Mouse (Mus musculus): Measurements from ENCODE around the gene Gpr4. TPM values are rescaled to one million over a fixed set of nuclear protein-coding genes. Genes with fewer than 3 reads are reported as not detected.

The Gpr4 gene
- polyA plus RNA-seq, 1 experiment from 2014 or later: 3.8 TPM

DNA sequence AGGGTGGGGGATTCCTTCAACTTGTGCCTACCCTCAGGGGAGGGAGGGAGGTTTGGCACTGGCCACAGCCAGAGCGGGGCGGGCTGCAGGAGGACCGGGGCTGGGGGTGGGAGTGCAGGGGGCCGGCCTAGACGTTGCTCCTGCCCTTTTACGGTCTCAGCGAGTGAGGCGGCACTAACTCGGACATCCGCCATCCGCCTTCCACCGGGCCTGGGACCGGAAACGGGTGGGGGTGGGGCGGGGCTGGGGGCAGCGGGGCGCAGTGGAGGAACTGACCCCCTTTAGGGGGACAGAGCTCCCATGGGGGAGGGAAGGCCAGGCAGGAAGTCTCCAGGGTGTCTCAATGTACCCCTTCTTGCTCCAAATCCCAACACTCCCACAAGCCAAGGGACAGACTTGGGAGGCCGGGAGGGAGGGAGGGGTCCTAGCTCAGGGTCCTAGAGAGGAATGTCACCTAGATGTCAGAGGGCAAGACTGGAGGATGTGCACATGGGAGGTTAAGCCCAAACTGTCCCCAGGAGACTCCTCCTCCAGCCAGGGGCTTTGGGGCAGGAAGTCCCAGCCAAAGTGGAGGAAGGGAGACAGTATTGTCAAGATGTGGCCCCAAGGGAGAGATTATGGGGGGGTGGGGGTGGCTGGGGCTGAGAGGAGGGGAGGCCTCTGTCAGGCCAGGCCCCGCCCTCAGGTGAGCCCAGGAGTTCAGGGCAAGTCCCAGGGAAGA is 57.5 kb downstream of the Gpr4 start:
- Histone ChIP-seq H3K27ac (replicated peaks) (peak overlapping the region; percentile 88), H3K4me1 (replicated peaks) (peaks cover 24% of the 10 kb centered on the region), H3K9ac (peak overlapping the region; percentile 93), H3K9me3 (no peaks in the 10 kb centered on the region), H3K4me3 (peak overlapping the region; percentile 99), H3K27me3 (peaks cover 5% of the 10 kb centered on the region; the same call in 1 of the 2 replicates), H3K4me2 (peak overlapping the region; percentile 97), H3K36me3 (no peaks in the 10 kb centered on the region)
- ATAC-seq (ENCODE audit: low FRiP score, low read depth): peak; percentile 24; the same call in 1 of the 2 replicates
- WGBS: under 1% methylated on average over 19 of the region's 19 CpGs

- Histone ChIP-seq H3K27me3 (peaks cover 5% of the 10 kb centered on the region; the same call in 1 of the 2 replicates), H3K27ac (replicated peaks) (peak overlapping the region; percentile 88), H3K9ac (peak overlapping the region; percentile 93), H3K4me2 (peak overlapping the region; percentile 97), H3K4me3 (peak overlapping the region; percentile 99), H3K4me1 (replicated peaks) (peaks cover 24% of the 10 kb centered on the region), H3K36me3 (no peaks in the 10 kb centered on the region), H3K9me3 (no peaks in the 10 kb centered on the region)
- under 1% methylated on average over 17 of the region's 21 CpGs for WGBS
- ATAC-seq (ENCODE audit: low FRiP score, low read depth): no peak
These were observed 58.3 kb downstream of the Gpr4 start for GRCm38 (mm10) chr7:19270509-19271237.

DNA sequence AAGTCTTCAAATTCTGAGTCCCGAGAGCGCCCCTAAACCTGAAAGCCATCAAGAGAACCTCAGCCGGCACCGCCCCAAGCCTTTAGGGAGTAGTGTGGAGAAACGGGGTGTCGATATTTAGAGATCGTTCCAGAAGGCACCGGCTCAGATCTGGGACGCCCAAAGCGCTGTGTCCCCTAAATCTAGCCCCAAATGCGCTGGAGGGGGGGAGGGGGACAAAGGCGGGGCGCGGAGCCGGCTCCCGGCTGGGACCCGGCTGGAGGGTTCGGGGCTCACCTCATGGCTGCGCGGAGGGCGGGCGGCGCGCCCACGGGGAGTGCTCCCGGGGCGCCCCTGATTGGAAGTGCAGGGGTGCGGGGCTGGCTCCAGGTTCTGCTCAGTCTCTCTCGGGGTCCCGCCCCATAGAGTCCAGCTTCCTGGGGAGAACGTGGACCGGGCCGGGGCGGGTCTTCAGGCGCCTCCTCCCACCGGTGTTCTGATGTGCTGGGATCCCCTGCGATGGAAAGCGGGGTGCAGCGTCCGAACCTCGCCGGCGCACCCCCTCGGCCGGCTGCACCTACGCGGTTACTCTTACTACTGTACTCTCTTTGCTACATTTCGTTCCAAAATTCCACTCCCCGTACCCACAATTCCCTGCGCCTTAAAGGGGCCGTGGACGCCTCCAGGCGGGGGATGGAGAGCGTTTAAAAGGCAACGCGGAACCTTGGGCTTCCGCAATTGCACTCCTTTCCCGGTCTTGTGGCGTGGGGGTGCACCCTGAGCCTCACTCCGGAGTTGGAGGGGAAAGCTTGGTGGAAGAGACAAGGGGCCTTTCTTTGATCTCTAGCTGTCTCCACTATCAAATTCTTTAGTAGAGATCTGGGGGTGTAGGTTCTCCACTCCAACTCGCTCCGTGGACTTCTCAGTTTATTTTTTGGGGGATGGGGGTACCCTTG is 59.2 kb downstream of the Gpr4 start, which contains the start of gene Vasp:
Vasp (minus strand) TSS at position 580 of the 935 bp plus-strand sequence.
- peak within 1 kb of the TSS; percentile 88 for H3K27ac ChIP-seq (replicated peaks)
- H3K27me3 ChIP-seq: peaks cover 5% of the 10 kb centered on the region; the same call in 1 of the 2 replicates
- no peaks in the 10 kb centered on the region for H3K9me3 ChIP-seq
- H3K9ac ChIP-seq: peak within 1 kb of the TSS; percentile 93
- H3K4me2 ChIP-seq: peak within 1 kb of the TSS; percentile 97
- WGBS: under 1% methylated on average over 60 of the region's 62 CpGs
- peaks cover 24% of the 10 kb centered on the region for H3K4me1 ChIP-seq (replicated peaks)
- H3K36me3 ChIP-seq: no peaks in the 10 kb centered on the region
- ATAC-seq (ENCODE audit: low FRiP score, low read depth): peak; percentile 72
- H3K4me3 ChIP-seq: peak within 1 kb of the TSS; percentile 99

DNA sequence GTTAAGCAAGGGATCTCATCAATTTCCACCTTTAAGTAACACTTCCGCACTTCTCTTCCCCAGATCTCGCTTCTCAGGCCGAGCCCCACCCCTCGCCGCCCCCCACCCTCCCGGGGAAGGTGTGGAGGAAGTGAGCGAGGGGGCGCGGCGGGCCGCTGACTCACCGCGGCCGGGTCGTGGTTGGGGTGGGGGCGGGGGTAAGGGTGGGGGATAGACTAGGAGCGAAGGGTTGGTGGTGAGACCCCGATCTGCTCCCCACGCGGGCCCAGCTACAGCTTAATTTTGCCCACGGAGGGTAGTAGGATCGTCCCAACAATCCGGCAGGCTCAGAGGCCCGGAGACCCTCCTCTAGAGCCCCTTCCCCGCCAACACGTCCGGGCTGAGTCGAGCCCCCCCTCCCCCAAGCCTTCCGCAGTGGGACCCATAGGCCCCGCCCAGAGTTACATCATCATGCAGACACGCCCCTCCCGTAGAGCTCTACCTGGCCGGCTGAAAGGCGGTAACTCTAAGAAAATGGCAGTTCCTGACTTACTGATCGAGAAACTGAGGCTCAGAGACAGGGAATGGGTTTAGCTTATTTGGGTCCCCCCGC is 59.9 kb downstream of the Gpr4 start:
- no peaks in the 10 kb centered on the region for H3K36me3 ChIP-seq
- peak overlapping the region; percentile 97 for H3K4me2 ChIP-seq
- peaks cover 24% of the 10 kb centered on the region for H3K4me1 ChIP-seq (replicated peaks)
- peak; percentile 79 for ATAC-seq (ENCODE audit: low FRiP score, low read depth)
- under 1% methylated on average over 36 of the region's 36 CpGs for WGBS
- H3K4me3 ChIP-seq: peak overlapping the region; percentile 99
- H3K27me3 ChIP-seq: peaks cover 5% of the 10 kb centered on the region; the same call in 1 of the 2 replicates
- peak overlapping the region; percentile 88 for H3K27ac ChIP-seq (replicated peaks)
- peak overlapping the region; percentile 93 for H3K9ac ChIP-seq
- no peaks in the 10 kb centered on the region for H3K9me3 ChIP-seq

MicroRNAs within 50 kb of the gene (microRNA counts, 519-probe panel; counts per million panel counts)
- 1,162 counts per million, percentile 4 among the panel's probes with 10 or more counts for microRNA mmu-miR-330

Small RNAs within 50 kb of the gene (microRNA-seq; reads per million reads assigned to microRNA genes)
- gene Mir330: 573 reads per million, percentile 72 among the genes with 10 or more reads in this experiment

Other genes starting within 250 kb of the Gpr4 start
- gene Nanos2, start 225.1 kb upstream of the Gpr4 start, polyA plus RNA-seq (2015; fragmentation: Nextera tagmentation; extraction: Ambion mirVana): 0.53 and 0.83 TPM in 2 replicates
- 6.9 and 7.2 TPM in 2 replicates for gene Mypop, start 221.3 kb upstream of the Gpr4 start, polyA plus RNA-seq (2015; fragmentation: Nextera tagmentation; extraction: Ambion mirVana)
- gene Irf2bp1, start 208.5 kb upstream of the Gpr4 start, polyA plus RNA-seq (2015; fragmentation: Nextera tagmentation; extraction: Ambion mirVana): 31.6 and 35.2 TPM in 2 replicates
- gene Foxa3, start 189.0 kb upstream of the Gpr4 start, polyA plus RNA-seq (2015; fragmentation: Nextera tagmentation; extraction: Ambion mirVana): 0.08 TPM in 1 of 2 replicates, not detected in the other
- gene Sympk, start 188.2 kb upstream of the Gpr4 start, polyA plus RNA-seq (2015; fragmentation: Nextera tagmentation; extraction: Ambion mirVana): 27.5 and 30.1 TPM in 2 replicates
- 0.16 and 0.31 TPM in 2 replicates for gene Rsph6a, start 157.8 kb upstream of the Gpr4 start, polyA plus RNA-seq (2015; fragmentation: Nextera tagmentation; extraction: Ambion mirVana)
- 36.2 and 42.5 TPM in 2 replicates for gene Dmwd, start 136.3 kb upstream of the Gpr4 start, polyA plus RNA-seq (2015; fragmentation: Nextera tagmentation; extraction: Ambion mirVana)
- 10.5 and 10.9 TPM in 2 replicates for gene Dmpk, start 128.7 kb upstream of the Gpr4 start, polyA plus RNA-seq (2015; fragmentation: Nextera tagmentation; extraction: Ambion mirVana)
- gene Six5, start 117.9 kb upstream of the Gpr4 start, polyA plus RNA-seq (2015; fragmentation: Nextera tagmentation; extraction: Ambion mirVana): 2.5 and 2.6 TPM in 2 replicates
- 6.9 and 8.1 TPM in 2 replicates for gene Gm4969, start 94.2 kb upstream of the Gpr4 start, polyA plus RNA-seq (2015; fragmentation: Nextera tagmentation; extraction: Ambion mirVana)
- 16.2 and 16.6 TPM in 2 replicates for gene Fbxo46, start 92.7 kb upstream of the Gpr4 start, polyA plus RNA-seq (2015; fragmentation: Nextera tagmentation; extraction: Ambion mirVana)
- 21.7 and 24.2 TPM in 2 replicates for gene Qpctl, start 63.2 kb upstream of the Gpr4 start, polyA plus RNA-seq (2015; fragmentation: Nextera tagmentation; extraction: Ambion mirVana)
- 116 and 118 TPM in 2 replicates for gene Snrpd2, start 62.8 kb upstream of the Gpr4 start, polyA plus RNA-seq (2015; fragmentation: Nextera tagmentation; extraction: Ambion mirVana)
- gene Gipr, start 46.4 kb upstream of the Gpr4 start, polyA plus RNA-seq (2015; fragmentation: Nextera tagmentation; extraction: Ambion mirVana): 2.1 TPM in 2 replicates
- gene Eml2, start 36.1 kb upstream of the Gpr4 start, polyA plus RNA-seq (2015; fragmentation: Nextera tagmentation; extraction: Ambion mirVana): 8.2 and 8.8 TPM in 2 replicates
- gene Opa3, start 15.8 kb downstream of the Gpr4 start, polyA plus RNA-seq (2015; fragmentation: Nextera tagmentation; extraction: Ambion mirVana): 38.5 and 41.8 TPM in 2 replicates
- gene Vasp, start 59.3 kb downstream of the Gpr4 start, polyA plus RNA-seq (2015; fragmentation: Nextera tagmentation; extraction: Ambion mirVana): 41.5 and 42.1 TPM in 2 replicates
- 0.96 and 1.2 TPM in 2 replicates for gene Ppm1n, start 67.5 kb downstream of the Gpr4 start, polyA plus RNA-seq (2015; fragmentation: Nextera tagmentation; extraction: Ambion mirVana)
- 112 and 130 TPM in 2 replicates for gene Rtn2, start 70.1 kb downstream of the Gpr4 start, polyA plus RNA-seq (2015; fragmentation: Nextera tagmentation; extraction: Ambion mirVana)
- gene Fosb, start 97.5 kb downstream of the Gpr4 start, polyA plus RNA-seq (2015; fragmentation: Nextera tagmentation; extraction: Ambion mirVana): 0.08 and 0.14 TPM in 2 replicates
- gene Ercc1, start 132.2 kb downstream of the Gpr4 start, polyA plus RNA-seq (2015; fragmentation: Nextera tagmentation; extraction: Ambion mirVana): 84.8 and 88.9 TPM in 2 replicates
- gene Cd3eap, start 146.9 kb downstream of the Gpr4 start, polyA plus RNA-seq (2015; fragmentation: Nextera tagmentation; extraction: Ambion mirVana): 21.2 and 22.5 TPM in 2 replicates
- 2.6 and 3.0 TPM in 2 replicates for gene Ppp1r13l, start 147.2 kb downstream of the Gpr4 start, polyA plus RNA-seq (2015; fragmentation: Nextera tagmentation; extraction: Ambion mirVana)
- gene Ercc2, start 169.5 kb downstream of the Gpr4 start, polyA plus RNA-seq (2015; fragmentation: Nextera tagmentation; extraction: Ambion mirVana): 23.8 and 24.4 TPM in 2 replicates
- gene Klc3, start 191.6 kb downstream of the Gpr4 start, polyA plus RNA-seq (2015; fragmentation: Nextera tagmentation; extraction: Ambion mirVana): 1.2 and 2.1 TPM in 2 replicates
- gene Ckm, start 192.2 kb downstream of the Gpr4 start, polyA plus RNA-seq (2015; fragmentation: Nextera tagmentation; extraction: Ambion mirVana): 0.23 and 1.4 TPM in 2 replicates
- gene Mark4, start 246.3 kb downstream of the Gpr4 start, polyA plus RNA-seq (2015; fragmentation: Nextera tagmentation; extraction: Ambion mirVana): 18.4 and 18.7 TPM in 2 replicates

Data from hindbrain, embryonic 15.5 days (tissue).